Mouse (Mus musculus): ENCODE measurements around the gene Jak1.
"Not testable (repeated sequence)": the region's sequence is repeated elsewhere in the genome, so short reads cannot be mapped to it uniquely, and the experiment has no call there.

DNA sequence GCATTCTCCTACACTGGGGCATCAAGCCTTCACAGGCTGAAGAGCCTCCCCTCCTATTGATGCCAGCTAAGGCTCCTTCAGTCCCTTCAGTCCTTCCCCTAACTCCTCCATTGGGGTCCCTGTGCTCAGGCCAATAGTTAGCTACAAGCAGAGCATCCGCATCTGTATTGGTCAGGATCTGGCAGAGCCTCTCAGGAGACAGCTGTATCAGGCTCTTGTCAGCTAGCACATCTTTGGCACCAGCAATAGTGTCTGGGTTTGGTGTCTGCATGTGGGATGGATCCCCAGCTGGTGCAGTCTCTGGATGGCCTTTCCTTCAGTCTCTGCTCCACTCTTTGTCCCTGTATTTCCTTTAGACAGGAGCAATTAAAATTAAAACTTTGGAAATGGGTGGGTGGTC lies 3.4 kb upstream of the Jak1 start:
- TF ChIP-seq CTCF (IDR thresholded peaks at IDR 0.05; ENCODE audit: borderline replicate concordance, extremely low read depth, insufficient read depth, insufficient read length); POLR2A (IDR thresholded peaks at IDR 0.05; ENCODE audit: borderline replicate concordance, extremely low read depth, insufficient read depth, insufficient read length, poor library complexity, severe bottlenecking): not testable (repeated sequence)

Measured in brain, embryonic 14.5 days (tissue).